Mouse (Mus musculus) erythroid progenitor cell, adult 5-6 weeks (primary cell): Measurements from ENCODE around the gene Fbxl8. TPM values are rescaled to one million over a fixed set of nuclear protein-coding genes. Genes with fewer than 3 reads are reported as not detected.

Source experiments
- ATAC-seq: replicated peaks from 2 replicates; pipeline ENCODE4 v1.8.0; 2016; ENCODE audit warnings: moderate number of reproducible peaks, mild to moderate bottlenecking, moderate TSS enrichment, inconsistent platforms; ENCODE audit not compliant: poor library complexity, low FRiP score, severe bottlenecking
- total RNA-seq, 2 experiments: library from RNA; stranded (forward) in 1 of 2; stranded (reverse) in 1 of 2; fragments of 150-400 nt in 1 of 2; fragments of 186-747, 209-891 nt in 1 of 2; gene quantifications; 2 replicates each; pipeline versions ENCODE4 v1.2.3 to v1.2.4; 2015 to 2017; ENCODE audit warnings: low replicate concordance in 2 of 2

Gene Fbxl8
- total RNA-seq, 2 experiments from 2014 or later = 0.08 to 2.5 TPM

- peak; percentile 77 for ATAC-seq
Observed at GRCm38 (mm10) chr8:105297511-105298192, 33.2 kb downstream of the Fbxl8 start, which contains the start of gene E2f4. E2f4 (plus strand) TSS chr8:105297663.

- 0 out of 2 replicates have a peak, but pooled peaks have one; percentile 17 for ATAC-seq
Observed at GRCm38 (mm10) chr8:105298351-105299252, 34.2 kb downstream of the Fbxl8 start.

GRCm38 (mm10) chr8:105299962-105300361 lies 35.5 kb downstream of the Fbxl8 start:
- ATAC-seq = peak; percentile 79

DNA sequence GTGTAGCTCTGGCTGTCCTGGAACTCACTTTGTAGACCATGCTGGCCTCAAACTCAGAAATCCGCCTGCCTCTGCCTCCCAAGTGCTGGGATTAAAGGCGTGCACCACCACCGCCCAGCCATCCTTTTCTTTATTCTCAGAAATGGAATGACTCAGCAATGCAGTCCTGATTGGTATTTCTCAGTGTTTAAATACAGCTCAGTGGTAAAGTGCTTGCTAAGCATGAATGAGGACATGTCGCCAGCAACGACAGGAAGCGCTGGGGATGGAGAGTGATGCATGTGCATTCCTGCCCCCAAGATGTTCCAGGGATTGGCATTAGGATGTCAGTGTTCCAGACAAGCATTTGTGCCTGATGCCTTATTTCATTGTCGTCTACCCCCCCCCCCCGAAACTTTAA lies 38.9 kb downstream of the Fbxl8 start:
- no peak for ATAC-seq

- no peak for ATAC-seq
Observed at GRCm38 (mm10) chr8:105303874-105304273, 39.4 kb downstream of the Fbxl8 start.

- ATAC-seq = peak; percentile 7; the same call in 1 of the 2 replicates
Observed at GRCm38 (mm10) chr8:105304325-105305210, 40.1 kb downstream of the Fbxl8 start.

GRCm38 (mm10) chr8:105305211-105306145 lies 41.0 kb downstream of the Fbxl8 start, which contains the start of gene Elmo3:
Elmo3 (plus strand) TSS chr8:105305601.
- ATAC-seq = peak; percentile 62

GRCm38 (mm10) chr8:105306146-105306691 lies 41.8 kb downstream of the Fbxl8 start:
- no peak for ATAC-seq

- ATAC-seq = no peak
Observed at GRCm38 (mm10) chr8:105307670-105308069, 43.2 kb downstream of the Fbxl8 start.

DNA sequence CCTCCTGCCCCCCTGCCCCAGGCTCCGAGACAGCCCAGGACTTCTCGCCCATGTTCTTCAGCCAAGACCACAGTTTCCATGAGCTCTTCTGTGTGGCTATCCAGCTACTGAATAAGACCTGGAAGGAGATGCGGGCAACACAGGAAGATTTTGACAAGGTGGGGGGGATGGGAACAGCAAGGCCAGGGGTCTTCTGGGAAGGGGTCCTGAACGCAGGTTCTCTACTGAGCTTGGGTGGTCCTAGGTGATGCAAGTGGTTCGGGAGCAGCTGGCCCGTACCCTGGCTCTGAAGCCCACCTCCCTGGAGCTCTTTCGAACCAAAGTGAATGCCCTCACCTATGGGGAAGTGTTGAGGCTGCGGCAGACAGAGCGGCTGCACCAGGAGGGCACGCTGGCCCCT lies 44.0 kb downstream of the Fbxl8 start:
- ATAC-seq = no peak

- no peak for ATAC-seq
Observed at GRCm38 (mm10) chr8:105309142-105309847, 44.8 kb downstream of the Fbxl8 start.

DNA sequence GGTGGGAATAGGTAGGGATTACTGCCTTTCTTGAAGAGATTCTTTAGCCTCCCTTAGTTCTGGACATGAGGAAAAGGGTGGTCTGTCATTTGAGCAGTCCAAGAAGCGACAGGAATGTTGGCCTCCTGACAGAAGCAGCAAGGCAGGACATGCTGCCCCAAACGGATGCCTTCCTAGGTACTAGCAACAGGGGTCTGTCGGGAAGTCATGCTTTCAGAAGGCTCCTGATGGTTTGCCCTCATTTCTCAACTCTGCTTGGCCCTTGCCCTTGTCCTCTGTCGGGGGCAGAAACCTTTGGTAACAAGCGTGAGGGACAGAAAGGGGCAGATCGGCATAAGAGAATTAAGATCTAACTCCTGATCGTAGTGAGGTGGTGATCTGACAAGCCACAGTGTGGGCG lies 45.7 kb downstream of the Fbxl8 start:
- no peak for ATAC-seq

DNA sequence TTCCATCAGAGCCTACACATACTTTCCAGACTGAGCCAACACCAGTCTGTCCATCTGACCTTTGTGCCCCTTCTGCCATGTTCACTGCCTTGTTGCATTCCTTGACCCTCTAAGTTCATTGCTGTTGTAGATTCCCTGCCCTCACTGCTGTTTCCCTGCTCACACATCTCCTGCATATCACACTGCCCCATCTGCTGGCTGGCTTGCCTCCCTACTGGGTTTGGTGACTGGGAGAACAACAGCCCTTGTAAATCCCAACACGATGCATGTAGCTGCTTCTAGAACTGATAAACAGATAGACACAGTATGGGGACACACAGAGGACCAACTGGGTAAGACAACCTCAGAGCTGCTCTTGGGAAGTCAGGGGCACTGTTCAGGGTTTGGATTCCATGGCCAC lies 47.3 kb downstream of the Fbxl8 start:
- no peak; the same call in 1 of the 2 replicates for ATAC-seq

GRCm38 (mm10) chr8:105312891-105313481 lies 48.5 kb downstream of the Fbxl8 start:
- ATAC-seq = no peak

- ATAC-seq = no peak
Observed at GRCm38 (mm10) chr8:105313622-105314402, 49.4 kb downstream of the Fbxl8 start.

GRCm38 (mm10) chr8:105315073-105315769 lies 50.8 kb downstream of the Fbxl8 start:
- ATAC-seq = no peak
